Mouse (Mus musculus) CD4-positive, CD25-positive, alpha-beta regulatory T cell, adult 2 months (primary cell): ENCODE results near the gene Hs3st4.

Experiments
- DNase-seq: peaks from one replicate; pipeline ENCODE4 v3.0.0-alpha.2; 2012; ENCODE audit warnings: low read depth, low spot score

Hs3st4 gene

DNA sequence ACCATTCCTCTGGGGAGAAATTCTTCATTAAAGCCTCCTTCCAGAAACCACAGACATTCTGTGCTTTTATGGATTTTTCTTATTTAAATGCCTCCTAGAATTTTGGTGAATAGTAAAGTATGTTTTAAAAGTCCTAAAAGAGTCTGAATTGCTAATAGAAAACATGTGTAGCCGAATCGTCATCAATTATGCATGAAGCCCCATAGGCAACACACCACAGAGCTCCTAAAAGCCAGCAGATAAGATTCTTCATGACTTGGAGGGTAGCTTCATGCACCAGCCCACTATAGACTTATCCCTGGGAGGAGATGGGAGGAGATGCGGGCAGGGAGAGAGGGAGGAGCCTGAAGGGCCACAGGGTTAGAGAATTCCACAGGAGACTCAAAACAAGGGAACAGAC, 358.8 kb downstream of the Hs3st4 start:
- DNase-seq = no peak

GRCm38 (mm10) chr7:124347218-124348017, 364.7 kb downstream of the Hs3st4 start:
- DNase-seq = no peak

DNA sequence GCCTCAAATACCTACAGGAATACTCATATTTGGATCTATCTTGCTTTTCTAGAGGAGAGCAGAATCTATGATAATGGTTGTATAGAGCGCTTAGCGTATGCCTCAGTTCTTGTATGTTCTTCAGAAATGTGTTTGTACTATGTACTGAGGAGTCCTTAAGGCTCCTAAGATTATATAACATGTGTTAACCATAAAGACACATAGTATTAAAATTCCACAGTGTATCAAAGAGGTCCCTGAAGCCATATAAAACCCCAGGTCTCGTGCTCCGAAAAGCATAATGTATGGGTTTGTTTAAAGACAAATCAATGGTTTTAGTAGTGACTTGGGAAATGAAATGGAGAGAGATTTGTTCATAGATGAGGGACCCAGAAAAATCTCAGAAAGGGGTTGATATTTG, 371.4 kb downstream of the Hs3st4 start:
- no peak for DNase-seq

GRCm38 (mm10) chr7:124358068-124358467, 375.4 kb downstream of the Hs3st4 start:
- no peak for DNase-seq

DNA sequence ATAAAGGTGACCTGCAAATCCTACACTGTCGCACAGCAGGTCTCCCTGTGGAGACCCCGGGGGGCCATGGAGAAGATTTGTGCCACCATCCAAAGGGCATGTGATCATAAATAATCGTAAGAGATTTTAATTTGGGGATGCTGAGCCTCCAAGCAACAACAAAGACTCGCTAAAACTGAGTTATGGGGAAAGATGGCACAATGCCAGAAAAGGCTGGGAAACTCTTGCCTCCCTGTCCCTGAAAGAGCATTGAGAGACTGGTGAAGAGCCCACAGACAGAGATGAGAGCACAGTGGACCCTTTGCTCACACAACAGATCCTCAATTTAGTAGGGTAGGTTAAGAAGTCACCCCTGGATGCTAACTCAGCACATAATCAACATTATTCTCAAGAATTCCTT, 377.2 kb downstream of the Hs3st4 start:
- DNase-seq = no peak

DNA sequence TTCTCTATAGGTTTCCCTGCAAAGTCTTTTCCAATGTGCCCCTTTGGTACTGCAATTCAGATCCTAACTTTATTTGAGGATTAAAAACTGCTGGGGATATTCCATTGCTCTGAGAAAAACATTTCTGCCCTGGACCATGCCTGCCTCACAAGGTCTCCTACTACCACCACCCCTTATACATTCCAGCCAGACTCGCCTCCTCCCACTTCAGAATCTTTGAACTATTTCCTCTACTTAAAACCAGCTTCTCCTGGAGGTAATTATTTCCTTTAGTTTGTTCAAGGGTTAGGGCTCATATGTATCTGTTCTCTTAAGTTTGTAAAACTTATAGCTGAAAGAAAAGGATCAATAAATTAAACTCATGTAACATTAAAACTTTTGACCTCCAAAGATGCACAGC, 389.6 kb downstream of the Hs3st4 start:
- DNase-seq = no peak

DNA sequence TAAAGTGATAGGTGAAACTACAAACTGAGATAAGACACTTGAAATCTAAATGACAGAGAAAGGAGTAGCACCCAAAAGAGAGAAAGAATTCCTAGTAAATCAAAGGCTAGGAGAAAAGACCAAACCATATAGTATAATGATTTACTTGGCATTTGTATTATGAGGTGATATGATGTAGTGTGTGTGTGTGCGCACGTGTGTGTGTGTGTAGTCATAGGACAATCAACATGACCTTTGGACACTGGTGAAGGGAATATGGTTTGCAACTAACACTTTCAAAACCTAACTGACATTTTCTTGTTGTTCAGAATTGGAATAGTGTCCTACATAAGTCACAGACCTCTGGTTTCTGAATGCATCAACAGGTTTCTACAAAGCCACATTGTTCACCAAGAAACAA, 390.0 kb downstream of the Hs3st4 start:
- no peak for DNase-seq

DNA sequence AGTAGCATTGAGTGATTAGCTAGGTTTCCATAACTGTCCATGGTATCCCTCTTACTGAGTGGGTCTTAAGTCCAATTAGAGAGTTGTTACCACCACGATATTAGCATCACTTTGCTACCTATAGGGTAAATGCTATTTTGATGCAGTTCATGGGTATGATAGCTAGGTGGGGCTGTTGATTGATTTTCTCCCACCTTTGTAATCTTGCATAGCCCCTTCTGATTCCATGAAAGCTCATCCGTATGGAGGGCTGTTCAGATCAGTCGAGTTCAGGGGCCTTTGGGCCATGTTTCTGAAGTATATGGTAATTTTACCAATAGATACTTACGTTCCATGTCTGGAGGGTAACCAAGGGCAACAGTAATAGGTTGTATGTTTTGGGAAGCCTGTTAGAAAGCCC, 400.8 kb downstream of the Hs3st4 start:
- no peak for DNase-seq

DNA sequence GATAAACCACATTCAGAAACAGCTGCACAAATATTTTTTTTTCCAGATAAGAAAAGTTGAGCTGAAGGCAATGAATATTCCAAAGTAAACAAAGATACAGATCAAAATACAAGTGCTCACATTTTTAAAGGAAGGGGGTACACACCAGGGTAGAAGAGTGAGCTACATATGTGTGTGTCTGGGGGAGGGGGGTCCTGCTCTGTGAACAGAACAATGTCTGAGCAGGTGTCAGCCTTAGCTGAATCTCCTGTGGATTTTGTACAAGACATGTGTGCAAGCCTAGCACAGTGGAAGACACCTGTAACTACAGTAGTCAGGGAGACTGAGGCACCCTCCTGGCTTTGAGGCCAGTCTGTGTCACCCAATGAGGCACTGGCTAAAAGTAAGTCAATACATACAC, 416.5 kb downstream of the Hs3st4 start:
- no peak for DNase-seq

GRCm38 (mm10) chr7:124426951-124427350, 444.3 kb downstream of the Hs3st4 start:
- no peak for DNase-seq
